Mouse (Mus musculus): ENCODE results near the gene Ndc1. TPM values are rescaled to one million over a fixed set of nuclear protein-coding genes. Genes with fewer than 3 reads are reported as not detected.
"Not testable (repeated sequence)": the region's sequence is repeated elsewhere in the genome, so short reads cannot be mapped to it uniquely, and the experiment has no call there.

The Ndc1 gene
- total and polyA plus RNA-seq, 3 experiments: 8.6 to 139 (median 56.3) TPM

GRCm38 (mm10) chr4:107349311-107350008 is 18.1 kb upstream of the Ndc1 start:
- DNase-seq (ENCODE audit: low spot score): peak; percentile 12
- Histone ChIP-seq H3K36me3 (replicated peaks) (peaks cover 91% of the 10 kb centered on the region), H3K27me3 (ENCODE audit: insufficient read depth, low read length) (no peaks in the 10 kb centered on the region), H3K4me3 (ENCODE audit: low read depth, low read length) (no peak overlapping the region), H3K9me3 (replicated peaks) (no peaks in the 10 kb centered on the region), H3K4me1 (ENCODE audit: insufficient read depth, low read depth, low read length) (no peaks in the 10 kb centered on the region)
- TF ChIP-seq CTCF (IDR thresholded peaks at IDR 0.05; ENCODE audit: low read depth, low read length) (0 out of 2 replicates have a peak, but pooled peaks have one; percentile 15), GATA2 (IDR thresholded peaks at IDR 0.05; ENCODE audit: borderline replicate concordance, low read depth, low read length) (no peak)
- no peak for ATAC-seq (ENCODE audit: extremely low read depth, insufficient number of reproducible peaks, low FRiP score, poor library complexity, severe bottlenecking)

GRCm38 (mm10) chr4:107351368-107351767 is 16.2 kb upstream of the Ndc1 start:
- Histone ChIP-seq H3K4me3 (ENCODE audit: low read depth, low read length) (no peak overlapping the region), H3K27me3 (ENCODE audit: insufficient read depth, low read length) (no peaks in the 10 kb centered on the region), H3K4me1 (ENCODE audit: insufficient read depth, low read depth, low read length) (no peaks in the 10 kb centered on the region), H3K36me3 (replicated peaks) (peaks cover 88% of the 10 kb centered on the region), H3K9me3 (replicated peaks) (no peaks in the 10 kb centered on the region)
- ATAC-seq (ENCODE audit: extremely low read depth, insufficient number of reproducible peaks, low FRiP score, poor library complexity, severe bottlenecking) (no peak), DNase-seq (ENCODE audit: low spot score) (no peak)
- TF ChIP-seq GATA1 (IDR thresholded peaks at IDR 0.05; ENCODE audit: borderline replicate concordance, low read length): no peak
- no peak for TF ChIP-seq CTCF (IDR thresholded peaks at IDR 0.05; ENCODE audit: low read depth, low read length)
- TF ChIP-seq TAL1 (conservative IDR thresholded peaks at IDR 0.05; ENCODE audit: low read depth, low read length): no peak
- no peak for TF ChIP-seq GATA2 (IDR thresholded peaks at IDR 0.05; ENCODE audit: borderline replicate concordance, low read depth, low read length)
- no peak for TF ChIP-seq POLR2AphosphoS5 (IDR thresholded peaks at IDR 0.05; ENCODE audit: insufficient replicate concordance, low read depth, low read length)

DNA sequence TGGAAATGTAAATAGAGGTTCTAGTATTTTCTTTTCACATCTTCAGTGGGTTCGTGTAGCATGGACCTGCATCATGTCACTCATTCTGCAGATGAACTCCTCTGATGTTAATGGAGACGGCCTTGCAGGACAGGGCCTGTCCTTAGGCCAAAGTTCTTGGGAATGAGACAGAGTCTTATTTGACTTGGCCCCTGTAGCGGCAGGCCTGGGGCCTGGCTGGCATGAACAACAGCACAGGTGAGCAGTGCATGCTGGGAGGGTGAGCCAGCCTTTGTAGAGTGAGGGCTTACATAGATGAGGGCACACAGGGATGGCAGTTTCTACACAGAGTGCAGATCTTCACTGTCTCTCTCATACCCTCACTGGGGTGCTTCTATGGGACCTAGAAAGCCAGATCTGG is 14.0 kb upstream of the Ndc1 start:
- H3K36me3 ChIP-seq (replicated peaks): peaks cover 79% of the 10 kb centered on the region
- no peak overlapping the region for H3K4me3 ChIP-seq (ENCODE audit: low read depth, low read length)
- peaks cover 7% of the 10 kb centered on the region for H3K4me1 ChIP-seq (ENCODE audit: insufficient read depth, low read depth, low read length)
- ATAC-seq (ENCODE audit: extremely low read depth, insufficient number of reproducible peaks, low FRiP score, poor library complexity, severe bottlenecking) (no peak), DNase-seq (ENCODE audit: low spot score) (no peak)
- H3K27me3 ChIP-seq (ENCODE audit: insufficient read depth, low read length): no peaks in the 10 kb centered on the region
- no peak for TF ChIP-seq POLR2AphosphoS5 (IDR thresholded peaks at IDR 0.05; ENCODE audit: insufficient replicate concordance, low read depth, low read length)
- TF ChIP-seq CTCF (IDR thresholded peaks at IDR 0.05; ENCODE audit: low read depth, low read length): no peak
- TF ChIP-seq GATA2 (IDR thresholded peaks at IDR 0.05; ENCODE audit: borderline replicate concordance, low read depth, low read length): no peak
- TF ChIP-seq GATA1 (IDR thresholded peaks at IDR 0.05; ENCODE audit: borderline replicate concordance, low read length): no peak
- no peak for TF ChIP-seq TAL1 (conservative IDR thresholded peaks at IDR 0.05; ENCODE audit: low read depth, low read length)
- no peaks in the 10 kb centered on the region for H3K9me3 ChIP-seq (replicated peaks)

DNA sequence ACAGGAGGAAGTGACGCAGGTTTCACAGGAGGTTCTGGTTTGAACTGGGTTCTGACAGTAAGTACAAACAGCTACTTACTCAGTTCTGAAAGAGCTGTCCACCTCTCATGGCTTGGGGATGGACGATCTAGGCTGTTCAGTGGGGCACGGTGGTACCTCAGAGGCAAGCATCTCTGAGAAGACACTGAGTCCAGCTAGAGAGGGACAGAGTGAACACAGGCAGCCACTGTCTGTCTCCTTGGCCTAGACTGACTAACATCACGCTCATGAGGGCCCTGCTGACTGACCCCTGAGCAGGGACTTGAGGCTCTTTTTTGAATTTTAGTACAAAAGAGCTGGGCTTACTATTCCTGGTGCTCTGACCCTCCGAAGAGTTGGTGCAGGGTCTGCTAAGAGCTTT is 13.5 kb upstream of the Ndc1 start:
- TF ChIP-seq CTCF (IDR thresholded peaks at IDR 0.05; ENCODE audit: low read depth, low read length) (no peak), GATA2 (IDR thresholded peaks at IDR 0.05; ENCODE audit: borderline replicate concordance, low read depth, low read length) (no peak), TAL1 (conservative IDR thresholded peaks at IDR 0.05; ENCODE audit: low read depth, low read length) (no peak), POLR2AphosphoS5 (IDR thresholded peaks at IDR 0.05; ENCODE audit: insufficient replicate concordance, low read depth, low read length) (no peak), GATA1 (IDR thresholded peaks at IDR 0.05; ENCODE audit: borderline replicate concordance, low read length) (no peak)
- DNase-seq (ENCODE audit: low spot score): no peak
- ATAC-seq (ENCODE audit: extremely low read depth, insufficient number of reproducible peaks, low FRiP score, poor library complexity, severe bottlenecking): no peak
- Histone ChIP-seq H3K27me3 (ENCODE audit: insufficient read depth, low read length) (no peaks in the 10 kb centered on the region), H3K9me3 (replicated peaks) (no peaks in the 10 kb centered on the region), H3K36me3 (replicated peaks) (peaks cover 80% of the 10 kb centered on the region), H3K4me1 (ENCODE audit: insufficient read depth, low read depth, low read length) (peaks cover 11% of the 10 kb centered on the region), H3K4me3 (ENCODE audit: low read depth, low read length) (no peak overlapping the region)

- H3K9me3 ChIP-seq (replicated peaks): no peaks in the 10 kb centered on the region
- peaks cover 81% of the 10 kb centered on the region for H3K36me3 ChIP-seq (replicated peaks)
- ATAC-seq (ENCODE audit: extremely low read depth, insufficient number of reproducible peaks, low FRiP score, poor library complexity, severe bottlenecking) (no peak), DNase-seq (ENCODE audit: low spot score) (no peak)
- H3K27me3 ChIP-seq (ENCODE audit: insufficient read depth, low read length): no peaks in the 10 kb centered on the region
- TF ChIP-seq TAL1 (conservative IDR thresholded peaks at IDR 0.05; ENCODE audit: low read depth, low read length) (no peak), CTCF (IDR thresholded peaks at IDR 0.05; ENCODE audit: low read depth, low read length) (no peak), GATA2 (IDR thresholded peaks at IDR 0.05; ENCODE audit: borderline replicate concordance, low read depth, low read length) (no peak), POLR2AphosphoS5 (IDR thresholded peaks at IDR 0.05; ENCODE audit: insufficient replicate concordance, low read depth, low read length) (no peak), GATA1 (IDR thresholded peaks at IDR 0.05; ENCODE audit: borderline replicate concordance, low read length) (no peak)
- no peak overlapping the region for H3K4me3 ChIP-seq (ENCODE audit: low read depth, low read length)
- peaks cover 15% of the 10 kb centered on the region for H3K4me1 ChIP-seq (ENCODE audit: insufficient read depth, low read depth, low read length)
Measured at GRCm38 (mm10) chr4:107354543-107354942, 13.0 kb upstream of the Ndc1 start.

- DNase-seq (ENCODE audit: low spot score); H3K9me3 ChIP-seq (replicated peaks); H3K4me3 ChIP-seq (ENCODE audit: low read depth, low read length); ATAC-seq (ENCODE audit: extremely low read depth, insufficient number of reproducible peaks, low FRiP score, poor library complexity, severe bottlenecking); H3K27me3 ChIP-seq (ENCODE audit: insufficient read depth, low read length): not testable (repeated sequence)
- H3K4me1 ChIP-seq (ENCODE audit: insufficient read depth, low read depth, low read length): peaks cover 19% of the 10 kb centered on the region
- H3K36me3 ChIP-seq (replicated peaks): peaks cover 72% of the 10 kb centered on the region
Measured at GRCm38 (mm10) chr4:107357172-107357571, 10.4 kb upstream of the Ndc1 start.

GRCm38 (mm10) chr4:107358460-107358859 is 9.1 kb upstream of the Ndc1 start:
- TF ChIP-seq GATA1 (IDR thresholded peaks at IDR 0.05; ENCODE audit: borderline replicate concordance, low read length): no peak
- no peak for TF ChIP-seq POLR2AphosphoS5 (IDR thresholded peaks at IDR 0.05; ENCODE audit: insufficient replicate concordance, low read depth, low read length)
- TF ChIP-seq GATA2 (IDR thresholded peaks at IDR 0.05; ENCODE audit: borderline replicate concordance, low read depth, low read length): no peak
- no peak for TF ChIP-seq CTCF (IDR thresholded peaks at IDR 0.05; ENCODE audit: low read depth, low read length)
- TF ChIP-seq TAL1 (conservative IDR thresholded peaks at IDR 0.05; ENCODE audit: low read depth, low read length): no peak
- H3K4me3 ChIP-seq (ENCODE audit: low read depth, low read length): no peak overlapping the region
- H3K4me1 ChIP-seq (ENCODE audit: insufficient read depth, low read depth, low read length): peaks cover 19% of the 10 kb centered on the region
- H3K27me3 ChIP-seq (ENCODE audit: insufficient read depth, low read length): no peaks in the 10 kb centered on the region
- no peaks in the 10 kb centered on the region for H3K9me3 ChIP-seq (replicated peaks)
- DNase-seq (ENCODE audit: low spot score) (no peak), ATAC-seq (ENCODE audit: extremely low read depth, insufficient number of reproducible peaks, low FRiP score, poor library complexity, severe bottlenecking) (no peak)
- peaks cover 62% of the 10 kb centered on the region for H3K36me3 ChIP-seq (replicated peaks)
